Mouse (Mus musculus) limb, embryonic 15.5 days (tissue): Measurements from ENCODE around the gene Cdh1. TPM values are rescaled to one million over a fixed set of nuclear protein-coding genes. Genes with fewer than 3 reads are reported as not detected.
"Not testable (repeated sequence)": the region's sequence is repeated elsewhere in the genome, so short reads cannot be mapped to it uniquely, and the experiment has no call there.

ENCODE experiments used
- ATAC-seq: fragments of 200-750 bp; cut with Nextera tagmentation; 2 replicates; pipeline ENCODE4 v1.8.0; 2017; ENCODE audit warnings: low read depth, moderate TSS enrichment; ENCODE audit not compliant: insufficient number of reproducible peaks, low FRiP score, low TSS enrichment
- H3K27ac ChIP-seq: fragments of 300-500 bp; sonication (generic); 2 replicates; pipeline ENCODE4 v1.5.1; 2015; ENCODE audit warnings: moderate library complexity, mild to moderate bottlenecking, inconsistent platforms
- H3K27me3 ChIP-seq: fragments of 300-500 bp; sonication (generic); 2 replicates; pipeline ENCODE4 v1.6.1; 2015; ENCODE audit warnings: inconsistent platforms
- H3K36me3 ChIP-seq: fragments of 300-500 bp; sonication (generic); 2 replicates; pipeline ENCODE4 v1.6.1; 2015; ENCODE audit warnings: inconsistent platforms
- H3K4me1 ChIP-seq: fragments of 300-500 bp; sonication (generic); 2 replicates; pipeline ENCODE4 v1.6.1; 2015; ENCODE audit warnings: inconsistent platforms
- H3K4me2 ChIP-seq: fragments of 300-500 bp; sonication (generic); 2 replicates; pipeline ENCODE4 v1.6.1; 2015; ENCODE audit warnings: mild to moderate bottlenecking, inconsistent platforms
- H3K4me3 ChIP-seq: fragments of 300-500 bp; sonication (generic); 2 replicates; pipeline ENCODE4 v1.5.1; 2015; ENCODE audit warnings: mild to moderate bottlenecking, inconsistent platforms
- H3K9ac ChIP-seq: fragments of 300-500 bp; sonication (generic); 2 replicates; pipeline ENCODE4 v1.6.1; 2015; ENCODE audit warnings: inconsistent platforms
- H3K9me3 ChIP-seq: fragments of 300-500 bp; sonication (generic); 2 replicates; pipeline ENCODE4 v1.6.1; 2016; ENCODE audit warnings: inconsistent platforms
- WGBS: fragments of 180-500 bp; shearing (Covaris S2); methylation state at CpG from one replicate; pipeline ENCODE4 v1.1.7; 2015; 5-methylcytosine and 5-hydroxymethylcytosine counted together
- polyA plus RNA-seq: library from polyadenylated mRNA; unstranded; fragments of >200 nt; fragmentation: Nextera tagmentation; extraction: Ambion mirVana; gene quantifications from 2 replicates; pipeline ENCODE4 v1.2.1, GENCODE M21; 2015

The Cdh1 gene
- 67.3 and 77.8 TPM in 2 replicates for polyA plus RNA-seq

DNA sequence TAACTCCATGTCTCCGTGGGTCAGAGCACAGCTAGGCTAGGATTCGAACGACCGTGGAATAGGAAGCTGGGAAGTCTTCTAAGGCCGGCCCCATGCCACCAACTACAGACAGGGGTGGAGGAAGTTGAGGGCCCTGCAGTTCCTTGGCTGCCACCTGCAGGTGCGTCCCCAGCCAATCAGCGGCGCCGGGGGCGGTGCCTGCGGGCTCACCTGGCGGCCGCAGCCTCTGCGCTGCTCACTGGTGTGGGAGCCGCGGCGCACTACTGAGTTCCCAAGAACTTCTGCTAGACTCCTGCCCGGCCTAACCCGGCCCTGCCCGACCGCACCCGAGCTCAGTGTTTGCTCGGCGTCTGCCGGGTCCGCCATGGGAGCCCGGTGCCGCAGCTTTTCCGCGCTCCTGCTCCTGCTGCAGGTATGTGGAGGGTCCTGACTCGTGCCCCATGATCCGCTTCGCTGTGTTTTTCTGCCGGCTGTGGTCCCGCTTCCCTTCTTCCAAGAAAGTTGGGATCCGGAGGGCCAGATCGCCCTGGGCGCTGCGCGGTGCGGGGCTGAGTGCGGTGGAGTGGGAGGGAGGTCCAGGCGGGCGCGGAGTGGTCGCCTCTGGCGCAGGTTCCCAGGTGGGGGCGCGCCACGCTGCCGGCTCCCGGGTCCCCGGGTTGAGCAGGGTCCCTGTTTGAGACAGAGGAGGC is at the start of gene Cdh1:
TSS of gene Cdh1 (plus strand) at position 221 of the 689 bp plus-strand sequence.
- under 1% methylated on average over 53 of the region's 53 CpGs for WGBS
- peaks cover 15% of the 10 kb centered on the region for H3K4me1 ChIP-seq
- peak; percentile 38; the same call in 1 of the 2 replicates for ATAC-seq
- no peaks in the 10 kb centered on the region for H3K36me3 ChIP-seq
- peak within 1 kb of the TSS; percentile 38; the same call in 1 of the 2 replicates for H3K27ac ChIP-seq
- H3K27me3 ChIP-seq = peaks cover 61% of the 10 kb centered on the region
- peak within 1 kb of the TSS; percentile 82 for H3K4me2 ChIP-seq
- H3K9me3 ChIP-seq = no peaks in the 10 kb centered on the region
- peak within 1 kb of the TSS; percentile 47 for H3K4me3 ChIP-seq
- H3K9ac ChIP-seq = peak within 1 kb of the TSS; percentile 35; the same call in 1 of the 2 replicates

DNA sequence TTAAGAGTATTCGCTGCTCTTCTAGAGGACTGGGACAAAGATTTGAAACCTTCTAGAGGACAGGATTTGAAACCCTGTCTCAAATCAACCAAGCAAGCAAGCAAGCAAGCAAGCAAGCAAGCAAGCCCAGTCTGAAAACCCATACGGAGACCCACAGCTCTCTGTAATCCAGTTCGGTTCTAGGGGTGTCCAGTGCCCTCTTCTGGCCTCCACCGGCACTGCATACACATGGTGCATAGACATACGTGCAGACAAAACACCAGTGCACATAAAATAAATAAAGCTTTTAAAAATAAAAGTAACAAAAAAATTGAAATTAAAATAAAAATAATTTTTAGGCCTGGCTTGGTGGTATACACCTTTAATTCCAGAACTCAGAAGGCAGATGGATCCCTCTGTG is 49.1 kb upstream of the Cdh1 start:
- Histone ChIP-seq H3K27ac (no peak overlapping the region), H3K36me3 (peaks cover 44% of the 10 kb centered on the region), H3K4me3 (no peak overlapping the region), H3K27me3 (no peaks in the 10 kb centered on the region), H3K9me3 (0 out of 2 replicates have a peak, but pooled peaks cover 3% of the 10 kb centered on the region), H3K9ac (no peak overlapping the region), H3K4me2 (no peak overlapping the region), H3K4me1 (no peaks in the 10 kb centered on the region)
- WGBS = 95% methylated on average over 5 of the region's 5 CpGs
- ATAC-seq = no peak

DNA sequence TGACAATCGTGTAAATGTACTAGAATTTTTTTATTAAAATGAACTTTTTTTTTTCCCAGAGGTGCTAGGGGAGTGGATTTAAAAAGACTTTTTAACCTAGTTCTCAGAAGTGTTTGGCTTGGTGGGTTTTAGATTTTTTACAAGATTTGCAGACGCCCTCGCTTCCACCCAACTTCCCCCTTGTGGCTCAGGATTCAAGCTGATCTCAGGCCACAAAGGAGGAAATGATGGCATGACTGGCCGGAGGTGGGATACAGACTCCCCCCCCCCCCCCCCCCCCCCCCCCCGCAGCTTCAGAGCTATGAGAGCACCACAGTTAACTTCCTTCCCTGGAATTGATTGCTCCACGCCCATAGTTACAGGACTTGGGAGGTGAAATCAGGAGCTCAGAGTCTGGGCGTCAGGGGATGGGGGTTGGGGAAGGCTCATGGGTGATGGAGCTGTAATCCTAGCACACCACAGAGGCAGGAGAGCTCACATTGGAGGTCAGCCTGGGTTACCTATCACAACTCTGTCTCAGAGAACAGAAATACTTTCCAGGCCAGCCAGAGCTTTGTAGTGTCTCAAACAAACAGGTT is 47.0 kb upstream of the Cdh1 start:
- 46% methylated on average over 5 of the region's 7 CpGs for WGBS
- H3K27me3 ChIP-seq = no peaks in the 10 kb centered on the region
- no peak for ATAC-seq

DNA sequence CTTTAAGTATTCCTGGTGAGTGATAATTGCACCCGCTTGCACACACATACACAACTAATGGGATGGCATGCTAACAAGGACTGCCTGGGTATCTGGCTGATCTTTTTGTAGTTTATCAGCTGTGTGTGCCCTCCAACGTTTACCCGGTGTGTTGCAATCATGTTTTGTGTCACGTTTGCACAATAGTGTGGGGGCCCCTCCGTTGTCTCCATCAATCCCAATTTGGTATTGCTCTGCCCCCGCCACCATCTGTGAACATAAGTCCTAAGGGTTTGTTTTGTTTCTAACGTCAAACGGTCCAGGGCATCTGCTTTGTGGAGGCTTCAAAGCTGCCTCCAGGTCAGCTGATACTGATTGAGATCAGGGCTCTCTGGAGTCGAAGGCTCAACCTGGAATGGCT is 43.3 kb upstream of the Cdh1 start:
- H3K36me3 ChIP-seq = peaks cover 14% of the 10 kb centered on the region; the same call in 1 of the 2 replicates
- ATAC-seq = no peak
- 47% methylated on average over 9 of the region's 9 CpGs for WGBS
- no peak overlapping the region for H3K9ac ChIP-seq
- 0 out of 2 replicates have a peak, but pooled peaks cover 3% of the 10 kb centered on the region for H3K9me3 ChIP-seq
- H3K4me2 ChIP-seq = no peak overlapping the region
- H3K27me3 ChIP-seq = no peaks in the 10 kb centered on the region
- H3K4me1 ChIP-seq = peaks cover 9% of the 10 kb centered on the region
- H3K4me3 ChIP-seq = no peak overlapping the region
- no peak overlapping the region for H3K27ac ChIP-seq

More for the DNA sequence above, 47.0 kb upstream of the Cdh1 start:
- no peak overlapping the region for H3K4me3 ChIP-seq
- H3K9me3 ChIP-seq = 0 out of 2 replicates have a peak, but pooled peaks cover 3% of the 10 kb centered on the region
- H3K27ac ChIP-seq = no peak overlapping the region
- no peak overlapping the region for H3K4me2 ChIP-seq
- peaks cover 4% of the 10 kb centered on the region for H3K4me1 ChIP-seq
- no peak overlapping the region for H3K9ac ChIP-seq
- H3K36me3 ChIP-seq = peaks cover 35% of the 10 kb centered on the region

DNA sequence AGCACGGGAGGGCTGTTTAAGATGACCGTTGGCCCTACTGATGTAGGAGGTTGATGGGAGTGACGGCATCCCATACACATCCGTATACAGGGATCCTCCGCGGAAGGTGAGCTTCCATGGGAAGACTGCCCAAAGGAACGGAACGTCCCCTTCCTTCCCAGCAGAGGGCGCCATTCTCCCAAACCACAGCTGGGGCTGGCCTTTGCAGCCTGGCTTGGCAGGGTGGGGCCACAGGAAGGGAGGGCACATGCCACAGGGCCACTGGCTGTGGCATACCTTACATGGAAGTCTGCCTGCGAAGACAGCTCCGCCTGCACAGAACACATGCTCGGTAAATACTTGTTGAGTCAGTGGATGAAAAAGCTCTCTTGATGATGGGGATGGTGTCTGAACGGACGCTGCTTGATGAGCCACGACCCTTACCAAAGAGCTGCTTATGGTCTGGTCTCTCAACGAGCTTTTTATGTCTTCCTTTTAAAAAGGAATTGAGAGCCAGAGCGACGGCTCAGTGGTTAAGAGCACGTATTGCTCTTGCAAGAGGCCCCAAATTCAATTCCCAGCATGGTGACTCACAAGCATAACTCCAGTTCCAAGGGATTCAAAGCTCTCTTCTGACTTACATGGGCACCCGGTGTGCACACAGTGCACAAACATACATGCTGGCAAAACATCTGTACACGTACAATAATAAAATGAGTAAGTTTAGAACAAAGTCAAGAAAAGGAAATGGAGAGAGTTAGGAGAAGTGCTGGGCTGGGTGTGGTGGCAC is 41.9 kb upstream of the Cdh1 start:
- Histone ChIP-seq H3K9me3 (0 out of 2 replicates have a peak, but pooled peaks cover 3% of the 10 kb centered on the region), H3K9ac (no peak overlapping the region), H3K36me3 (peaks cover 9% of the 10 kb centered on the region; the same call in 1 of the 2 replicates), H3K27me3 (no peaks in the 10 kb centered on the region), H3K4me3 (no peak overlapping the region), H3K4me1 (peaks cover 9% of the 10 kb centered on the region), H3K27ac (peak overlapping the region; percentile 7; the same call in 1 of the 2 replicates), H3K4me2 (peak overlapping the region; percentile 10; the same call in 1 of the 2 replicates)
- peak; percentile 11; the same call in 1 of the 2 replicates for ATAC-seq
- WGBS = 17% methylated on average over 21 of the region's 21 CpGs

DNA sequence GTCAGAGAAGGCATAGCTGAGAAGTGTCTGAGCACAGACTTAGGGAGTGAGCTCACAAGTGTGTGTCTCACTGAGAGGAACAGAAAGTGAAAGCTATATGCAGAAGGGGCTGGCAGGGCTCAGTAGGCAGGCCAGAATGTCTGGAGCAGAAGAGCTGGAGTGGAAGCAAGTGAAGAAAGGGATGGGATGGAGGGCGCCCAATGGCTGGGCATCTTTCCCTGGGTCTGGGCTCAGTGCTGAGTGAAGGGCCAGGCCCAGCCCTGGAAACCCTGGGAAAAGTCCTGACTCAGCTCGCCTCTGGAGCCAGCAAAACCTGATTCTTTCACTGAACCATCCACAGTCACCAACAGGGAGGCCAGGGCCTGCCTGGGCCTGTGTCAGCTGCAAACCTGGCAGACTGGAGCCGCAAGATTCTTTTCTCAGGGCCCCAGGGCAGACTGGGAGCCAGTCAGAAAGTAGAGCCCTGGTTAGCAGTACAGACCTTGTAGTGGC is 39.4 kb upstream of the Cdh1 start:
- Histone ChIP-seq H3K36me3 (no peaks in the 10 kb centered on the region), H3K4me1 (peaks cover 9% of the 10 kb centered on the region), H3K4me3 (no peak overlapping the region), H3K27me3 (no peaks in the 10 kb centered on the region), H3K4me2 (no peak overlapping the region), H3K9me3 (no peaks in the 10 kb centered on the region), H3K9ac (no peak overlapping the region), H3K27ac (peak overlapping the region; percentile 68)
- 64% methylated on average over 3 of the region's 3 CpGs for WGBS
- peak; percentile 68; the same call in 1 of the 2 replicates for ATAC-seq

DNA sequence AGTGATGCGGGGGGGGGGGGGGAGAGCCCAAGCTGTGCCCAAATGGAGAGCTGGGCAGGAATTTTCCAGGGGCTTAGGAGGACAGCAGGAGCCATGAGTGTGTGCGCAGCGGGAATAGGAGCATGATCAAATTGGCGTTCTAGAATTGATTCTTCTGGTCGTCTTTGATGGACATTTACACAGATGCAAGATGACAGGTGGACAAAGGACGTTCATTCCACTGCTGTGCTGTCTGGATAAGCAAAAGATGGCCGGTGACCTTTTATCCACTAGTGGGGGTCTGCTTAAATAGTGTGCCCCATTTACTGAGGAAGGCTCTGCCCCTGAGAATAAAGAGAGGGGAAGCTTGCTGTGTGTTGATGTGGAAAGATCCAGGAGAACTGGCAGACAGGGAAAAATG is 34.1 kb upstream of the Cdh1 start:
- Histone ChIP-seq H3K4me1 (0 out of 2 replicates have a peak, but pooled peaks cover 2% of the 10 kb centered on the region), H3K36me3 (no peaks in the 10 kb centered on the region), H3K27me3 (no peaks in the 10 kb centered on the region), H3K27ac (no peak overlapping the region), H3K4me2 (no peak overlapping the region), H3K4me3 (no peak overlapping the region), H3K9me3 (no peaks in the 10 kb centered on the region), H3K9ac (no peak overlapping the region)
- no peak for ATAC-seq
- WGBS = 86% methylated on average over 6 of the region's 7 CpGs

DNA sequence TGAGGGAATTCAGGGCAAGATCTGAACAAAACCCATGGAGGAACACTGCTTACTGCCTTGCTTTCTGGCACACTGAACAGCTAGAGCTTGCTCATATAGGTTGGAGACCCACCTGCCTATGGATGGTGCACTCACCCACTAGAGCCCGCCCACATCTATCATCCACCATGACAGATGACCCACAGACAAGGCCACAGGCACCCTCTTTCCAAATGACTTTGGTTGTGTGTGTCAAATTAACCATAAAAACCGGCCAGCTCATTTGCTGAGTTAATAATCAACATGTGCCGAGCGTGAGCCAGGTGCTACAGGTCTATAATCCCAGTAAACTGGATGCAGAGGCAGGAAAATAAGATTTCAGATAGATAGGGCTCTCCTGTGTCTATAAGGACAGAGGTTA is 32.8 kb upstream of the Cdh1 start:
- Histone ChIP-seq H3K9me3 (no peaks in the 10 kb centered on the region), H3K27me3 (no peaks in the 10 kb centered on the region), H3K36me3 (no peaks in the 10 kb centered on the region), H3K9ac (no peak overlapping the region), H3K4me3 (no peak overlapping the region), H3K27ac (no peak overlapping the region), H3K4me2 (no peak overlapping the region), H3K4me1 (no peaks in the 10 kb centered on the region)
- WGBS = 54% methylated on average over 4 of the region's 4 CpGs
- ATAC-seq = no peak

DNA sequence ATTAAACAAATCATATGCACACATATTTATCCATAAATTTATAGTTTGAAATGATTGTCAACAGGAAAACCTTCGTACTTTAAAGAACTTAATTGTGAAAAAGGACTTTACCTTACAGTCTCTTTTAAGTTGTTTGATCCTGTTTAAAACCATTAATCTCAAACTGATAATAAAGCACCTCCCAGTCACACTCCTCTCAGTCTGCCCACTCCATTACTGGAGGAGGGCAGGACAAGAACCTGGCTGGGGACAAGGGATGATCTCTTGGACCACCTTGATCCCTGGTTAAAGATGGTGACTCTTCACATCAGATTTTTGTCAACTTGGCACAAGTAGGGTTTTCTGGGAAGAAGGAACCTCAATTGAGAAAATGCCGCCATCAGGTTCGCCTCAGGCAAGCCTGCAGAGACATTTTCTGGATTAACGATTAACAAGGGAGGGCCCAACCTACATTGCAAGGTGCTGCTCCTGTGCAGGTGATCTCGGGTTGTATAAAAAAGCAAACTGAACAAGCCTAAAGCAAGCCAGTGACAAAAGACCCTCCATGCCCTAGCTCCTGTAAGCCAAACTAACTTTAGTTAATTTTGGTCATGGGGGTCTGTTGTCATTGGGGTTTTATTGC is 31.5 kb upstream of the Cdh1 start:
- no peaks in the 10 kb centered on the region for H3K9me3 ChIP-seq
- no peak overlapping the region for H3K4me2 ChIP-seq
- ATAC-seq = no peak
- H3K27ac ChIP-seq = no peak overlapping the region
- no peak overlapping the region for H3K9ac ChIP-seq
- no peaks in the 10 kb centered on the region for H3K27me3 ChIP-seq
- H3K4me3 ChIP-seq = no peak overlapping the region
- H3K36me3 ChIP-seq = no peaks in the 10 kb centered on the region
- WGBS = 70% methylated on average over 5 of the region's 5 CpGs
- H3K4me1 ChIP-seq = no peaks in the 10 kb centered on the region

DNA sequence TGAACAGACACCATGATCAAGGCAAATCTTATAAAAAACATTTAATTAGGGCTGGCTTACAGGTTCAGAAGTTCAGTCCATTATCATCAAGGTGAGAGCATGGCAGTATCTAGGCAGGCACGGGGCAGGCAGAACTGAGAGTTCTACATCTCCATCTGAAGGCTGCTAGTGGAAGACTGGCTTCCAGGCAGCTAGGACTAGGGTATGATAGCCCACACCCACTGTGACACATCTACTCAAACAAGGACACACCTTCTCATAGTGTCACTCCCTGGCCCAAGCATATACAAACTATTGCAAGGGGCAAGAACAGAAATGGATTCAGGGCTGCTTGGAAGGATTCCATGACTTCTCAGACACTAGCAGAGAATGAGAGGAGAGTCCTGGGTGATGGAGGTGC is 31.0 kb upstream of the Cdh1 start:
- not testable (repeated sequence) for H3K9me3 ChIP-seq, H3K9ac ChIP-seq, H3K27me3 ChIP-seq, H3K36me3 ChIP-seq, H3K4me3 ChIP-seq, H3K4me2 ChIP-seq, ATAC-seq, H3K4me1 ChIP-seq, H3K27ac ChIP-seq
- 43% methylated on average over 1 of the region's 1 CpGs for WGBS

DNA sequence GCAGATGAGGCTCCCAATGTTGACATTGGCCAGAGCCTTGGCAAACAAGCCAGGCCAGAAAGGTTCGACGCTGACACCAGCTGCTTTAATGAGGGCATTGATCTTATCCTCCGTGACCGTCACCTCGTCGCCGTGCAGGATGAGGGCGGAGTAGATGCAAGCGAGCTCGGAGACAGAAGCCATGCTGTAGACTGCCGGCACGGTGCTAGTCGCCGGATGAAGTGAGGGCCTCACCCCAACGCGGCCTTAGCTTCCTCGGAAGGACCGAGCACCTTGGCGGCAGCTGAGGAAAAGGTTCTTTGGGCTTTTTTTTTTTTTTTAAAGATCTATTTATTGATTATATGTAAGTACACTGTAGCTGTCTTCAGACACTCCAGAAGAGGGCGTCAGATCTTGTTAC is 30.0 kb upstream of the Cdh1 start, which contains the start of gene Gm10073:
TSS of gene Gm10073 (minus strand) at position 294 of the 400 bp plus-strand sequence.
- H3K4me1 ChIP-seq, H3K36me3 ChIP-seq, ATAC-seq, H3K9ac ChIP-seq, H3K27ac ChIP-seq, H3K4me3 ChIP-seq, H3K27me3 ChIP-seq, H3K4me2 ChIP-seq, H3K9me3 ChIP-seq: not testable (repeated sequence)
- WGBS = 35% methylated on average over 20 of the region's 20 CpGs
